Mouse (Mus musculus) liver, embryonic 11.5 days (tissue): ENCODE measurements at regions not wholly inside any gene's neighbourhood (a gene's known extent, or its start where the extent isn't known, plus 50 kb on each side); places are given as distances from the start of the nearest gene placed in this dataset.

ENCODE experiments used
- ATAC-seq: fragments of 200-750 bp; cut with Nextera tagmentation; replicated peaks from 2 replicates; pipeline ENCODE4 v1.8.0; 2017; ENCODE audit warnings: moderate number of reproducible peaks, mild to moderate bottlenecking, moderate TSS enrichment, moderate library complexity; ENCODE audit not compliant: low FRiP score
- DNase-seq: peaks from one replicate; pipeline ENCODE4 v3.0.0-alpha.2; 2017; ENCODE audit warnings: low spot score
- H3K27ac ChIP-seq: fragments of 300-500 bp; sonication (generic); 2 replicates; pipeline ENCODE4 v1.5.1; 2014; ENCODE audit warnings: mild to moderate bottlenecking, low read depth, low read length, control low read depth
- H3K27me3 ChIP-seq: fragments of 300-500 bp; sonication (generic); replicated peaks from 2 replicates; pipeline ENCODE4 v1.6.1; 2014; ENCODE audit warnings: low read length, mixed read lengths; ENCODE audit not compliant: control insufficient read depth, insufficient read depth
- H3K36me3 ChIP-seq: fragments of 300-500 bp; sonication (generic); 2 replicates; pipeline ENCODE4 v1.6.1; 2014; ENCODE audit warnings: mild to moderate bottlenecking, low read length, moderate library complexity, mixed read lengths; ENCODE audit not compliant: control insufficient read depth, insufficient read depth
- H3K4me1 ChIP-seq: fragments of 300-500 bp; sonication (generic); replicated peaks from 2 replicates; pipeline ENCODE4 v1.6.1; 2014; ENCODE audit warnings: low read length, mixed read lengths; ENCODE audit not compliant: control insufficient read depth, insufficient read depth
- H3K4me2 ChIP-seq: fragments of 300-500 bp; sonication (generic); 2 replicates; pipeline ENCODE4 v1.6.1; 2014; ENCODE audit warnings: mild to moderate bottlenecking, control low read depth, moderate library complexity
- H3K4me3 ChIP-seq: fragments of 300-500 bp; sonication (generic); 2 replicates; pipeline ENCODE4 v1.5.1; 2014; ENCODE audit warnings: low read depth, low read length, control low read depth
- H3K9ac ChIP-seq: fragments of 300-500 bp; sonication (generic); 2 replicates; pipeline ENCODE4 v1.6.1; 2014; ENCODE audit warnings: low read depth, low read length, control low read depth
- H3K9me3 ChIP-seq: fragments of 300-500 bp; sonication (generic); 2 replicates; pipeline ENCODE4 v1.6.1; 2016; ENCODE audit warnings: low read length, inconsistent platforms, mixed read lengths; ENCODE audit not compliant: control insufficient read depth
- WGBS: fragments of 180-500 bp; shearing (Covaris S2); extraction: QIAGEN DNeasy Blood & Tissue Kit; methylation state at CpG from one replicate; pipeline ENCODE4 v1.1.7; 2014; 5-methylcytosine and 5-hydroxymethylcytosine counted together

- DNase-seq (no peak), ATAC-seq (no peak)
- H3K27ac ChIP-seq = no peak overlapping the region
- 75% methylated on average over 1 of the region's 1 CpGs for WGBS
- no peak overlapping the region for H3K4me3 ChIP-seq
- no peaks in the 10 kb centered on the region for H3K4me1 ChIP-seq
- H3K9me3 ChIP-seq = no peaks in the 10 kb centered on the region
- H3K4me2 ChIP-seq = no peak overlapping the region
- H3K36me3 ChIP-seq = no peaks in the 10 kb centered on the region
- H3K9ac ChIP-seq = no peak overlapping the region
- no peaks in the 10 kb centered on the region for H3K27me3 ChIP-seq
Observed at GRCm38 (mm10) chr16:87039861-87040260, 314.1 kb upstream of the N6amt1 start.

- WGBS = 82% methylated on average over 6 of the region's 6 CpGs
- ATAC-seq (no peak), DNase-seq (no peak)
- Histone ChIP-seq H3K4me2 (no peak overlapping the region), H3K9me3 (no peaks in the 10 kb centered on the region), H3K36me3 (no peaks in the 10 kb centered on the region), H3K27ac (no peak overlapping the region), H3K27me3 (no peaks in the 10 kb centered on the region), H3K4me1 (no peaks in the 10 kb centered on the region), H3K9ac (no peak overlapping the region), H3K4me3 (no peak overlapping the region)
Observed at GRCm38 (mm10) chr16:87037061-87037460, 316.9 kb upstream of the N6amt1 start.

GRCm38 (mm10) chr16:87031836-87032235 is 322.1 kb upstream of the N6amt1 start:
- no peak for DNase-seq
- Histone ChIP-seq H3K4me1 (no peaks in the 10 kb centered on the region), H3K27me3 (no peaks in the 10 kb centered on the region), H3K4me2 (no peak overlapping the region), H3K27ac (no peak overlapping the region), H3K4me3 (no peak overlapping the region), H3K9ac (no peak overlapping the region), H3K9me3 (no peaks in the 10 kb centered on the region), H3K36me3 (no peaks in the 10 kb centered on the region)
- ATAC-seq = no peak
- 70% methylated on average over 3 of the region's 3 CpGs for WGBS

GRCm38 (mm10) chr16:87028516-87029145 is 325.4 kb upstream of the N6amt1 start:
- no peak overlapping the region for H3K4me3 ChIP-seq
- H3K4me1 ChIP-seq = no peaks in the 10 kb centered on the region
- ATAC-seq (no peak), DNase-seq (no peak)
- H3K9me3 ChIP-seq = no peaks in the 10 kb centered on the region
- no peak overlapping the region for H3K4me2 ChIP-seq
- H3K36me3 ChIP-seq = no peaks in the 10 kb centered on the region
- no peak overlapping the region for H3K27ac ChIP-seq
- no peak overlapping the region for H3K9ac ChIP-seq
- 78% methylated on average over 5 of the region's 5 CpGs for WGBS
- no peaks in the 10 kb centered on the region for H3K27me3 ChIP-seq

- no peaks in the 10 kb centered on the region for H3K36me3 ChIP-seq
- WGBS = 81% methylated on average over 1 of the region's 1 CpGs
- H3K9me3 ChIP-seq = no peaks in the 10 kb centered on the region
- H3K4me3 ChIP-seq = no peak overlapping the region
- H3K9ac ChIP-seq = no peak overlapping the region
- no peaks in the 10 kb centered on the region for H3K27me3 ChIP-seq
- ATAC-seq (no peak), DNase-seq (no peak)
- no peaks in the 10 kb centered on the region for H3K4me1 ChIP-seq
- no peak overlapping the region for H3K27ac ChIP-seq
- H3K4me2 ChIP-seq = no peak overlapping the region
Observed at GRCm38 (mm10) chr16:87027621-87028020, 326.4 kb upstream of the N6amt1 start.

- Histone ChIP-seq H3K9me3 (no peaks in the 10 kb centered on the region), H3K4me1 (no peaks in the 10 kb centered on the region), H3K36me3 (no peaks in the 10 kb centered on the region), H3K27ac (no peak overlapping the region), H3K4me2 (no peak overlapping the region), H3K4me3 (no peak overlapping the region), H3K27me3 (no peaks in the 10 kb centered on the region), H3K9ac (no peak overlapping the region)
- no peak for DNase-seq
- no peak for ATAC-seq
- 83% methylated on average over 4 of the region's 4 CpGs for WGBS
Observed at GRCm38 (mm10) chr16:87022041-87022440, 331.9 kb upstream of the N6amt1 start.

GRCm38 (mm10) chr16:87017107-87017670 is 336.8 kb upstream of the N6amt1 start:
- Histone ChIP-seq H3K4me1 (no peaks in the 10 kb centered on the region), H3K4me2 (no peak overlapping the region), H3K9ac (no peak overlapping the region), H3K27ac (no peak overlapping the region), H3K9me3 (no peaks in the 10 kb centered on the region), H3K4me3 (no peak overlapping the region), H3K36me3 (no peaks in the 10 kb centered on the region), H3K27me3 (no peaks in the 10 kb centered on the region)
- no peak for DNase-seq
- 82% methylated on average over 7 of the region's 7 CpGs for WGBS
- no peak for ATAC-seq

GRCm38 (mm10) chr16:87001579-87001978 is 352.4 kb upstream of the N6amt1 start:
- 69% methylated on average over 3 of the region's 3 CpGs for whole genome bisulfite sequencing
- Histone ChIP-seq H3K4me3 (no peak overlapping the region), H3K4me2 (no peak overlapping the region), H3K27me3 (no peaks in the 10 kb centered on the region), H3K27ac (no peak overlapping the region), H3K36me3 (no peaks in the 10 kb centered on the region), H3K9me3 (no peaks in the 10 kb centered on the region), H3K9ac (no peak overlapping the region), H3K4me1 (no peaks in the 10 kb centered on the region)
- DNase-seq (no peak), ATAC-seq (no peak)

- Histone ChIP-seq H3K4me3 (no peak overlapping the region), H3K4me1 (no peaks in the 10 kb centered on the region), H3K27me3 (no peaks in the 10 kb centered on the region), H3K9ac (no peak overlapping the region), H3K9me3 (no peaks in the 10 kb centered on the region), H3K4me2 (no peak overlapping the region), H3K27ac (no peak overlapping the region), H3K36me3 (no peaks in the 10 kb centered on the region)
- no peak for ATAC-seq
- DNase-seq = no peak
- 64% methylated on average over 3 of the region's 3 CpGs for WGBS
Observed at GRCm38 (mm10) chr16:87001135-87001534, 352.9 kb upstream of the N6amt1 start.
